Mouse (Mus musculus) heart, embryonic 11.5 days (tissue): ENCODE results near the gene Apod. TPM values are rescaled to one million over a fixed set of nuclear protein-coding genes. Genes with fewer than 3 reads are reported as not detected.
"Not testable (repeated sequence)": the region's sequence is repeated elsewhere in the genome, so short reads cannot be mapped to it uniquely, and the experiment has no call there.

Experiments used
- ATAC-seq: fragments of 200-750 bp; cut with Nextera tagmentation; replicated peaks from 2 replicates; pipeline ENCODE4 v1.8.0; 2017; ENCODE audit warnings: moderate library complexity; ENCODE audit not compliant: insufficient number of reproducible peaks, low FRiP score, low TSS enrichment
- H3K27ac ChIP-seq: fragments of 300-500 bp; sonication (generic); 2 replicates; pipeline ENCODE4 v1.5.1; 2014; ENCODE audit warnings: mild to moderate bottlenecking, low read depth, low read length
- H3K27me3 ChIP-seq: fragments of 300-500 bp; sonication (generic); 2 replicates; pipeline ENCODE4 v1.6.1; 2014; ENCODE audit warnings: mild to moderate bottlenecking, low read length, mixed read lengths; ENCODE audit not compliant: control insufficient read depth, insufficient read depth
- H3K36me3 ChIP-seq: fragments of 300-500 bp; sonication (generic); 2 replicates; pipeline ENCODE4 v1.6.1; 2014; ENCODE audit warnings: mild to moderate bottlenecking, low read length, moderate library complexity, mixed read lengths; ENCODE audit not compliant: control insufficient read depth, insufficient read depth
- H3K4me1 ChIP-seq: fragments of 300-500 bp; sonication (generic); 2 replicates; pipeline ENCODE4 v1.6.1; 2014; ENCODE audit warnings: low read length; ENCODE audit not compliant: control insufficient read depth, insufficient read depth
- H3K4me2 ChIP-seq: fragments of 300-500 bp; sonication (generic); 2 replicates; pipeline ENCODE4 v1.6.1; 2014; ENCODE audit warnings: mild to moderate bottlenecking, moderate library complexity
- H3K4me3 ChIP-seq: fragments of 300-500 bp; sonication (generic); 2 replicates; pipeline ENCODE4 v1.5.1; 2014; ENCODE audit warnings: low read depth, low read length
- H3K9ac ChIP-seq: fragments of 300-500 bp; sonication (generic); 2 replicates; pipeline ENCODE4 v1.6.1; 2014; ENCODE audit warnings: mild to moderate bottlenecking, low read depth, low read length, moderate library complexity
- H3K9me3 ChIP-seq: fragments of 300-500 bp; sonication (generic); replicated peaks from 2 replicates; pipeline ENCODE4 v1.6.1; 2016; ENCODE audit warnings: low read length; ENCODE audit not compliant: control insufficient read depth
- WGBS: fragments of 180-500 bp; shearing (Covaris S2); extraction: QIAGEN DNeasy Blood & Tissue Kit; methylation state at CpG from one replicate; pipeline ENCODE4 v1.1.7; 2014; ENCODE audit not compliant: insufficient replicate concordance; 5-methylcytosine and 5-hydroxymethylcytosine counted together
- polyA plus RNA-seq: library from polyadenylated mRNA; unstranded; fragments of >200 nt; fragmentation: Nextera tagmentation; extraction: Ambion mirVana; gene quantifications from 2 replicates; pipeline ENCODE4 v1.2.1, GENCODE M21; 2014

The Apod gene
- polyA plus RNA-seq, 1 experiment from 2014 or later: not detected

- H3K36me3 ChIP-seq: no peaks in the 10 kb centered on the region
- no peak for ATAC-seq
- no peak overlapping the region for H3K27ac ChIP-seq
- no peaks in the 10 kb centered on the region for H3K27me3 ChIP-seq
- H3K9ac ChIP-seq: no peak overlapping the region
- no peaks in the 10 kb centered on the region for H3K9me3 ChIP-seq
- no peaks in the 10 kb centered on the region for H3K4me1 ChIP-seq
- WGBS: 88% methylated on average over 2 of the region's 2 CpGs
- no peak overlapping the region for H3K4me3 ChIP-seq
- H3K4me2 ChIP-seq: no peak overlapping the region
These were observed 13.3 kb upstream of the Apod start for GRCm38 (mm10) chr16:31327891-31328290.

- Histone ChIP-seq H3K9me3 (no peaks in the 10 kb centered on the region), H3K9ac (no peak overlapping the region), H3K4me1 (no peaks in the 10 kb centered on the region), H3K27me3 (no peaks in the 10 kb centered on the region), H3K4me2 (no peak overlapping the region), H3K27ac (no peak overlapping the region), H3K4me3 (no peak overlapping the region), H3K36me3 (no peaks in the 10 kb centered on the region)
- ATAC-seq: no peak
- 59% methylated on average over 8 of the region's 8 CpGs for WGBS
These were observed 12.8 kb upstream of the Apod start for GRCm38 (mm10) chr16:31327430-31327829.

DNA sequence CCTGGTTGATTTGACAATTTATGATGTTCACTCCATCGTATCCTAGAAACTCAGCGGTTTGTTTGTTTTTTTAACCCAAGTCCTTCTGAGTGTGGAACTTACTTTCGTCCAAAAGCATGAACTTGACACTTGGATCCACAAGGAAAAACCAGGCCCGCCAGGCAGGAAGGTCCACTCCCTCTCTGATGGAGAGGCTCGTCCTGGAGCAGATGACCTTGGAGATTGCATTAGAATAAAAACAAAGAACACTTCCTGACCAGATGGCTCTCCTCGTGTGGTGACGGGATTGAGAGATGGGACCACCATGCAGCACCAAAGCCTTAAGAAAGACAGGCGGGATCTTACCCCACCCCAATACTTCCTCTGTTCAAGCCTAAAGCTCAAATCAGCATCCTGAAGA is 12.1 kb upstream of the Apod start:
- Histone ChIP-seq H3K27ac (no peak overlapping the region), H3K36me3 (no peaks in the 10 kb centered on the region), H3K4me1 (no peaks in the 10 kb centered on the region), H3K9me3 (no peaks in the 10 kb centered on the region), H3K9ac (no peak overlapping the region), H3K4me2 (no peak overlapping the region), H3K4me3 (no peak overlapping the region), H3K27me3 (no peaks in the 10 kb centered on the region)
- WGBS: 47% methylated on average over 8 of the region's 8 CpGs
- ATAC-seq: no peak

DNA sequence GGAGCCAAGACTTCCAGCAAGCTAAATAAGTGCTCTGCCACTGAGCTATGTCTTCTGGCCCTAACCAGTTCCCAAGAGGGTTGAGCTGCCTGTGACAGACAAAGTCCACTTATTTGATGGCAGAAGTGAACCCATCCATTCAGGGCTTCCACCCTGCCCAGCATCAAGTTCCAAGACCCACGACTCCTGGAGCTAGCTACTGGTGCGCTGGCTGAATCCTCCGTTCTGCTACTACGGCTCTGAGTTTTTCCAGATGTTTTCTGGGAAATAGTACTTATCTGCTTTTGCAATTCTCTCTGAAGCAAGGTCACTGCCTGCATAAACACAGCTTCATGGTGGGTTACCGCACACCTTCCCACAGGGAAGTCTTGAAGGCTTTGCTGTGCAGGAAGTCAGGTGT is 11.4 kb upstream of the Apod start:
- ATAC-seq: no peak
- H3K36me3 ChIP-seq: no peaks in the 10 kb centered on the region
- H3K27ac ChIP-seq: no peak overlapping the region
- H3K27me3 ChIP-seq: no peaks in the 10 kb centered on the region
- no peaks in the 10 kb centered on the region for H3K9me3 ChIP-seq
- no peak overlapping the region for H3K9ac ChIP-seq
- no peak overlapping the region for H3K4me2 ChIP-seq
- no peak overlapping the region for H3K4me3 ChIP-seq
- 46% methylated on average over 5 of the region's 5 CpGs for WGBS
- no peaks in the 10 kb centered on the region for H3K4me1 ChIP-seq

- no peaks in the 10 kb centered on the region for H3K27me3 ChIP-seq
- H3K9ac ChIP-seq: no peak overlapping the region
- no peaks in the 10 kb centered on the region for H3K9me3 ChIP-seq
- no peak overlapping the region for H3K27ac ChIP-seq
- no peak overlapping the region for H3K4me3 ChIP-seq
- H3K4me1 ChIP-seq: no peaks in the 10 kb centered on the region
- no peaks in the 10 kb centered on the region for H3K36me3 ChIP-seq
- WGBS: 91% methylated on average over 14 of the region's 14 CpGs
- H3K4me2 ChIP-seq: no peak overlapping the region
- no peak for ATAC-seq
These were observed 10.5 kb upstream of the Apod start for GRCm38 (mm10) chr16:31325120-31325519.

DNA sequence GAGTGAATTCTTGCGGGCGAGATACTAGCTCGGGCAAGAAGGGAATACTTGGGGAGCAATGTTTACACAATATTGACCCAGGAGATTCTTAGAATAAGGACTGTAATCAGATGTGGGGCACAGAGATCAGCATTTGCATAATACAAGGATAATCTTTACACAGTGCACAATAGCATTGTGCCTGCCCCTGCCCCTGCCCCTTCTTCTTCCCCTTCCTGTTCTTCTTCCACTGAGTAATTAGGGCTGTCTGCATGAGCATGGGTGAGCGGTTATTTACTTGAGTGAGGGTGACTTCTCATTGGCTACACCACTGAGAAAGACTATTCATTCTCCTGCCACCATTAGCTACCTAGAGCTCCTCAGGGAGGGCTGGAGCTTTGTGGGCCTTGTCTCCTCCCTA is 6.9 kb upstream of the Apod start:
- ATAC-seq: no peak
- H3K36me3 ChIP-seq: no peaks in the 10 kb centered on the region
- no peak overlapping the region for H3K9ac ChIP-seq
- H3K27me3 ChIP-seq: no peaks in the 10 kb centered on the region
- H3K4me2 ChIP-seq: no peak overlapping the region
- no peaks in the 10 kb centered on the region for H3K9me3 ChIP-seq
- no peaks in the 10 kb centered on the region; the same call in 1 of the 2 replicates for H3K4me1 ChIP-seq
- no peak overlapping the region for H3K27ac ChIP-seq
- WGBS: 77% methylated on average over 4 of the region's 4 CpGs
- no peak overlapping the region for H3K4me3 ChIP-seq

DNA sequence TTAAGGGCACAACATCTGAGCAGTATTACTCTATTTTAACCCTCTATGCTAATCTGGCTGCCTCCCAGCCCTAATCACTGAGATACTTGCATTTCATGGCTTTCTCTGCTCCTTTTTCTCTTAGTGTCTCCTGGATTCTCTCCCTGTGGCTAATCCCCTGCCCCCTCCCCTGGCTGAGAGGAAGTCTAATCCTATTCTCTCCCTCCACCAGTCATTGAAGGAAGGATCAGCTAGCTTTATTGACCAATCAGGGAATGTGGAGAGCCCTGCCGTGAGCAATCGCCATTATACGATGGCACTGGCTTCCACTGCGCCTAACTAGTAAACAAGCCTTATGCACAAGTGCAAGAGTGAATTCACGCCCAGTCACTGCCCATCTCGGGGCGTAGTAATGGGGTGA is 6.3 kb upstream of the Apod start:
- H3K36me3 ChIP-seq: no peaks in the 10 kb centered on the region
- no peak for ATAC-seq
- H3K9me3 ChIP-seq: no peaks in the 10 kb centered on the region
- no peak overlapping the region for H3K27ac ChIP-seq
- 88% methylated on average over 7 of the region's 7 CpGs for WGBS
- H3K4me3 ChIP-seq: no peak overlapping the region
- no peaks in the 10 kb centered on the region for H3K27me3 ChIP-seq
- no peaks in the 10 kb centered on the region; the same call in 1 of the 2 replicates for H3K4me1 ChIP-seq
- H3K9ac ChIP-seq: no peak overlapping the region
- no peak overlapping the region for H3K4me2 ChIP-seq

- not testable (repeated sequence) for H3K4me1 ChIP-seq, H3K9ac ChIP-seq, H3K27ac ChIP-seq, H3K36me3 ChIP-seq, H3K4me2 ChIP-seq, H3K9me3 ChIP-seq, ATAC-seq, H3K27me3 ChIP-seq, H3K4me3 ChIP-seq
- WGBS: 64% methylated on average over 3 of the region's 3 CpGs
These were observed 5.1 kb upstream of the Apod start for GRCm38 (mm10) chr16:31319723-31320122.

DNA sequence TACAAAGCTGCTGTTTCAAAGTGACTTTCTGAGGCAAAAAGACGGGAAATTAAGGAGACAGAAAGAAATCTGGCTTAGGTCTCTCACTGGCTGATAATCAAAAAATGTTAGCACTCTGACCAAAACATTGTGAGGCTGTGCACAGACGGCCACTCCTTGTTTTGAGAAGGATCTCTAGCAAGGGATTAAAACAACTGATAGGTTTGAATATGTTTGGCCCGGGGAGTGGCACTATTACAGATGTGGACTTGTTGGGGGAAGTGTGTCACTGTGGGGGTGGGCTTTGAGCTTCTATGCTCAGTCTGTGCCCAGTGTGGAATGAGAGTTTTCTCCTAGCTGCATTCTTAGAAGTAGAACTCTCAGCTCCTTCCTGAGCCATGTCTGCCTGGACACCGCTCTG is 4.7 kb upstream of the Apod start:
- no peaks in the 10 kb centered on the region for H3K27me3 ChIP-seq
- no peak overlapping the region for H3K4me2 ChIP-seq
- no peak overlapping the region for H3K4me3 ChIP-seq
- H3K27ac ChIP-seq: no peak overlapping the region
- 50% methylated on average over 4 of the region's 4 CpGs for WGBS
- ATAC-seq: no peak
- H3K36me3 ChIP-seq: no peaks in the 10 kb centered on the region
- H3K4me1 ChIP-seq: no peaks in the 10 kb centered on the region; the same call in 1 of the 2 replicates
- no peaks in the 10 kb centered on the region for H3K9me3 ChIP-seq
- no peak overlapping the region for H3K9ac ChIP-seq
